9 mouse cellular contexts compared by ENCODE assay signal in the genomic region with DNA sequence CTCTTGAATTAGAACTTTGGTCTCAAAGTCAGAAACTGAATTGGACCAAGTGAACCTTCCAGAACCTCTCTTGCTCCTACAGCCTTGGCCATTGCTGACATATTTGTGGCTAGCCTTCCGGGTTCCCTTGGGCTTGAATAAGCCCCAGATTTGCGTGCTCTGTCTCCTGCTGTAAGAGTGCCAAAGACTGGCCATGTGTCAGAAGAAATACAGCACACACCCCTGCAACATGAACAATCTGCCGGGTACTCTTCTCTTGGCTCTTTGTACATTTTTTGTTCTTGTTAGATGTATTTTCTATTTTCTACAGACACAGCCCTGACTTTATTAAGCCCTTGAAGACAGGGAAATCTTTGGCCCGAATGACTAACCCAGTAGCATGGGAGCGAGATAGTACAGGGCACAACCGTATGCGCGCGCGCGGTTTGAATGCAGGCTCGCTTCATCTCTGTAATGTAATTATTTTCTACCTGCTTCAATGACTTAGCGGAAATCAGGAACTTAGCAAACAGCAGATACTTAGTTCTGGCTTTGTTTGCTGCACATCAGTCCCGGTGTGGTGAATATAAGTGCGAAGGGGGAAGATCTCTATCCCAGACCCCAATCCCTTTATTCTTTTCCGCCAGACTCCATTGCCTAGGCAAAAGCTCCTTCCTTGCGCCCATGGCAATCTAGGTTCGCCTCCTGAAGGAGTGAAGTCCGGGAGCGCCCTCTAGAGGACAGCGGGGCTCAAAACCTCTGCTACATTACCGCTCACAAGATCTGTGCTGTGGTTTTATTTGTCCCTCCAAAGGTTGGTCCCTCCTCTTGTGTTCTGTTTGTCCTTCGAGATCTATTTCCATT. TPM values are rescaled to one million over a fixed set of nuclear protein-coding genes. Genes with fewer than 3 reads are reported as not detected.
DNase-seq lines count a peak whose midpoint lies in the region; ATAC-seq lines count a peak whose summit lies in the region.
"Had no signal": no experiment of that assay in that cellular context is flagged by ENCODE, and none has a peak within 500 bp of the region (broad histone marks: within the 10 kb centered on the region; RNA-seq: fewer than 3 reads in every experiment).

No protein-coding gene starts in this region.

- H3K4me3 ChIP-seq in hindbrain, embryonic 10.5 days: no peak overlapping the region
- H3K4me3 ChIP-seq: liver, embryonic 15.5 days had no signal

- peak; percentile 53 for DNase-seq in MEL-GATA-1-ER (ENCODE audit: extremely low read depth, low read depth)
- peak; percentile 88 for DNase-seq in cerebellum, adult 8-10 months
- peak; percentile 87 for DNase-seq in hindbrain, embryonic 10.5 days (ENCODE audit: low spot score)
- DNase-seq in layer of hippocampus, adult 9-10 months (ENCODE audit: low spot score): peak; percentile 72
- peak; percentile 96 for DNase-seq in lung, postnatal 14 days
- peak; percentile 93 for DNase-seq in retina, embryonic 14.5 days (ENCODE audit: low spot score)
- peak; percentile 81 for DNase-seq in thymus, postnatal 25 days

- no peak overlapping the region for H3K27ac ChIP-seq in hindbrain, embryonic 10.5 days
- H3K27ac ChIP-seq: liver, embryonic 15.5 days had no signal

- H3K4me1 ChIP-seq in hindbrain, embryonic 10.5 days (replicated peaks): no peaks in the 10 kb centered on the region
- H3K4me1 ChIP-seq: liver, embryonic 15.5 days had no signal

- no peaks in the 10 kb centered on the region for H3K27me3 ChIP-seq in hindbrain, embryonic 10.5 days (ENCODE audit: insufficient read depth, poor library complexity, severe bottlenecking)

- peak; percentile 86 for ATAC-seq in frontal cortex, adult (ENCODE audit: low TSS enrichment)

- WGBS in hindbrain, embryonic 10.5 days: 50% methylated on average over 23 of the region's 23 CpGs

- no peaks in the 10 kb centered on the region for H3K9me3 ChIP-seq in hindbrain, embryonic 10.5 days
- H3K9me3 ChIP-seq: liver, embryonic 15.5 days had no signal

- no peaks in the 10 kb centered on the region for H3K36me3 ChIP-seq in hindbrain, embryonic 10.5 days
- H3K36me3 ChIP-seq: liver, embryonic 15.5 days had no signal

RNA-seq across cellular contexts. Expression of a gene that starts 22.2 kb away (rescaled TPM):
- polyA plus RNA-seq in hindbrain, embryonic 10.5 days (2016; fragmentation: Nextera tagmentation; extraction: Ambion mirVana): 27.6 and 33.4 TPM in 2 replicates

RNA-seq across cellular contexts. Expression of a gene that starts 23.3 kb away (rescaled TPM):
- polyA plus RNA-seq in hindbrain, embryonic 10.5 days (2016; fragmentation: Nextera tagmentation; extraction: Ambion mirVana): 3.5 and 4.4 TPM in 2 replicates

RNA-seq across cellular contexts. Expression of a gene that starts 41.5 kb away (rescaled TPM):
- polyA plus RNA-seq in hindbrain, embryonic 10.5 days (2016; fragmentation: Nextera tagmentation; extraction: Ambion mirVana): 0.24 TPM in 1 of 2 replicates, not detected in the other
- polyA plus RNA-seq: liver, embryonic 15.5 days had no signal
